Mouse (Mus musculus): ENCODE results near the gene Fibp.

GRCm38 (mm10) chr19:5487768-5488550 lies 27.5 kb downstream of the Fibp start, which contains the start of gene Mus81:
- TF ChIP-seq CTCF (IDR thresholded peaks at IDR 0.05; ENCODE audit: low read depth) = peak; percentile 98
- no peak for TF ChIP-seq EP300 (IDR thresholded peaks at IDR 0.05; ENCODE audit: low read depth)

All from liver, embryonic 14.5 days (tissue).